Comparison of ENCODE assay signal across 8 mouse cellular contexts in genomic region chr17:35813653-35814052, GRCm38 (mm10). TPM values are rescaled to one million over a fixed set of nuclear protein-coding genes. Genes with fewer than 3 reads are reported as not detected.
DNase-seq lines count a peak whose midpoint lies in the region; ATAC-seq lines count a peak whose summit lies in the region.

No protein-coding gene starts in this region.

- no peak overlapping the region for H3K9ac ChIP-seq in heart, embryonic 15.5 days
- no peak overlapping the region for H3K9ac ChIP-seq in limb, embryonic 13.5 days

- peak overlapping the region; percentile 16; the same call in 1 of the 2 replicates for H3K4me2 ChIP-seq in heart, embryonic 15.5 days
- 0 out of 2 replicates have a peak overlapping the region, but pooled peaks have one; percentile 3 for H3K4me2 ChIP-seq in limb, embryonic 13.5 days (replicated peaks)

- DNase-seq in heart, adult 9 months (ENCODE audit: low spot score in 2 of 2): no peak
- peak; percentile 22 for DNase-seq in thymus, postnatal 4 days
- DNase-seq in thymus, adult 18-20 months: no peak
- DNase-seq in yolk sac, embryonic 10.5 days (ENCODE audit: low spot score): no peak
- DNase-seq in right cerebral cortex, postnatal 14 days: no peak
- DNase-seq in right cerebral cortex, postnatal 4 days: no peak

- ATAC-seq in heart, embryonic 15.5 days (replicated peaks; ENCODE audit: insufficient number of reproducible peaks, insufficient read depth, low FRiP score, low read depth): peak; percentile 11
- no peak; the same call in 1 of the 2 replicates for ATAC-seq in limb, embryonic 13.5 days (ENCODE audit: low FRiP score, low read depth)

- peaks cover 72% of the 10 kb centered on the region for H3K4me1 ChIP-seq in heart, embryonic 15.5 days (replicated peaks)
- H3K4me1 ChIP-seq in limb, embryonic 13.5 days: peaks cover 50% of the 10 kb centered on the region

- peak overlapping the region; percentile 97 for H3K27ac ChIP-seq in heart, embryonic 15.5 days
- peak overlapping the region; percentile 81 for H3K27ac ChIP-seq in limb, embryonic 13.5 days

- no peaks in the 10 kb centered on the region for H3K36me3 ChIP-seq in heart, embryonic 15.5 days
- H3K36me3 ChIP-seq in limb, embryonic 13.5 days: no peaks in the 10 kb centered on the region

- H3K9me3 ChIP-seq in heart, embryonic 15.5 days (replicated peaks): no peaks in the 10 kb centered on the region
- H3K9me3 ChIP-seq in limb, embryonic 13.5 days: no peaks in the 10 kb centered on the region

- no peaks in the 10 kb centered on the region for H3K27me3 ChIP-seq in heart, embryonic 15.5 days
- H3K27me3 ChIP-seq in limb, embryonic 13.5 days: no peaks in the 10 kb centered on the region

- H3K4me3 ChIP-seq in heart, embryonic 15.5 days: no peak overlapping the region
- H3K4me3 ChIP-seq in limb, embryonic 13.5 days: no peak overlapping the region

- 50% methylated on average over 7 of the region's 7 CpGs for WGBS in heart, embryonic 15.5 days
- WGBS in limb, embryonic 13.5 days: 68% methylated on average over 7 of the region's 7 CpGs

RNA-seq across cellular contexts. Expression of gene Ier3, which starts 7.8 kb away (rescaled TPM):
- polyA plus RNA-seq in heart, embryonic 15.5 days (2015; fragmentation: Nextera tagmentation; extraction: Ambion mirVana): 49.7 and 56.5 TPM in 2 replicates
- polyA plus RNA-seq in limb, embryonic 13.5 days (2015; fragmentation: Nextera tagmentation; extraction: Ambion mirVana): 13.7 and 14.7 TPM in 2 replicates

RNA-seq across cellular contexts. Expression of gene Flot1, which starts 9.4 kb away (rescaled TPM):
- 103 and 109 TPM in 2 replicates for polyA plus RNA-seq in heart, embryonic 15.5 days (2015; fragmentation: Nextera tagmentation; extraction: Ambion mirVana)
- 50.2 and 57.5 TPM in 2 replicates for polyA plus RNA-seq in limb, embryonic 13.5 days (2015; fragmentation: Nextera tagmentation; extraction: Ambion mirVana)

RNA-seq across cellular contexts. Expression of gene Tubb5, which starts 24.5 kb away (rescaled TPM):
- 567 and 662 TPM in 2 replicates for polyA plus RNA-seq in heart, embryonic 15.5 days (2015; fragmentation: Nextera tagmentation; extraction: Ambion mirVana)
- 1,168 and 1,170 TPM in 2 replicates for polyA plus RNA-seq in limb, embryonic 13.5 days (2015; fragmentation: Nextera tagmentation; extraction: Ambion mirVana)

RNA-seq across cellular contexts. Expression of gene Mdc1, which starts 27.7 kb away (rescaled TPM):
- polyA plus RNA-seq in heart, embryonic 15.5 days (2015; fragmentation: Nextera tagmentation; extraction: Ambion mirVana): 12.6 and 17.0 TPM in 2 replicates
- 13.5 and 15.5 TPM in 2 replicates for polyA plus RNA-seq in limb, embryonic 13.5 days (2015; fragmentation: Nextera tagmentation; extraction: Ambion mirVana)

RNA-seq across cellular contexts. Expression of gene Nrm, which starts 47.5 kb away (rescaled TPM):
- 38.7 and 46.2 TPM in 2 replicates for polyA plus RNA-seq in heart, embryonic 15.5 days (2015; fragmentation: Nextera tagmentation; extraction: Ambion mirVana)
- polyA plus RNA-seq in limb, embryonic 13.5 days (2015; fragmentation: Nextera tagmentation; extraction: Ambion mirVana): 54.9 and 55.1 TPM in 2 replicates
